Mouse (Mus musculus): ENCODE results near the gene Arrb2.

The Arrb2 gene

DNA sequence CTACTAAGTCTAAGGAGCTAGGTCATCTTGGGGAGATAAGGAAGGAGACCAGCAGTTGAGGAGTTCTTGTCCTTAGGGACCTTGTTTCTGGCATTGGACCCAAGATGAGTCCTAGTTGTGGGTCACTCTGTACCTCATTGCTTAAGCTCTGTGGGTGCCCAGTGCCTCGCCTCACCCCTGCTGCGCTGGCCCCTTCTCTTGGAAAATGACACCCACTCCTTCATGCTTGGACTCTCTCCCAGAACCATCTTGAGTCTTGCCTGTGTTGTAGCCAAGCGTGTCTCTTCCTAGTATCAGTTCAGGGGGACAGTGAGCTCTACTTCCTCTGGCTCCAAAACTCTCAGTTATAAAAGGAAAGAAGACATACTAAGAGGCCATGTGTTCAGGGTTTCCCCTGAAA lies 56.7 kb downstream of the Arrb2 start:
- in situ Hi-C loops (cut with MboI, MseI), result no loop called here

DNA sequence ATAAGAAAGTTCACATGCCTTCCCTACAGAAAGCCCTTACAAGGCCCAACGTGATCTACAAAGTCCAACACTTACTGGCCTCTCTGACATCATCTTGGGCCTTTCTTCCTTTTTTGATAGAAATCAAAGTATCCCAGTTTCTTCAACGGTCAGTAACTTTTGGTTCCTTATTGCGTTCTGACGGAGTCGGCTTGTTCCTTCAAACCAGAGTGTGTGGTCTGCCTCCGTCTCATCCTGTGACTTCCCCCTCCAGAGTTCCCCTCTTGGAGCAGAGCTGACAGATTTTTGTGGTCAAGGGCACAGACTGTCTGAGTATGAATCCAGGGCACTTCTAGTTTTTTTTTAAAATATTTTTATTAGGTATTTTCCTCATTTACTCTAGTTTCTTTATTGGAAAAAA lies 57.2 kb downstream of the Arrb2 start:
- in situ Hi-C loops (cut with MboI, MseI), result no loop called here

Measured in T-helper 1 cell (primary cell).